Mouse (Mus musculus) myocyte (in vitro differentiated cells): Measurements from ENCODE around the gene Dbt.

ENCODE experiments used
- CEBPB ChIP-seq: IDR thresholded peaks from 2 replicates; pipeline ENCODE4 v1.6.1; 2011; ENCODE audit warnings: mild to moderate bottlenecking, moderate library complexity; ENCODE audit not compliant: poor library complexity, insufficient read depth, severe bottlenecking
- MAX ChIP-seq: IDR thresholded peaks from one replicate; pipeline ENCODE4 v1.6.1; 2011; ENCODE audit warnings: low read depth, mild to moderate bottlenecking, control low read depth
- MYOD1 ChIP-seq, 3 experiments: IDR thresholded peaks; one replicate each; pipeline ENCODE4 v1.6.1; 2011; ENCODE audit warnings: control low read depth in 2 of 3, low read depth in 2 of 3, mild to moderate bottlenecking in 2 of 3, moderate library complexity in 1 of 3; ENCODE audit not compliant: insufficient read length in 2 of 3, control insufficient read depth in 1 of 3
- MYOG ChIP-seq, 3 experiments: IDR thresholded peaks; one replicate each; pipeline ENCODE4 v1.6.1; 2011; ENCODE audit warnings: control low read depth in 2 of 3, low read depth in 2 of 3, mild to moderate bottlenecking in 2 of 3; ENCODE audit not compliant: insufficient read length in 2 of 3, control insufficient read depth in 1 of 3, insufficient read depth in 1 of 3
- POLR2A ChIP-seq: IDR thresholded peaks from one replicate; pipeline ENCODE4 v1.6.1; 2011; ENCODE audit warnings: low read depth, mild to moderate bottlenecking, control low read depth, moderate library complexity; ENCODE audit not compliant: insufficient read length
- TCF3 ChIP-seq: IDR thresholded peaks from one replicate; pipeline ENCODE4 v1.6.1; 2011; ENCODE audit warnings: low read depth, control low read depth; ENCODE audit not compliant: insufficient read length
- USF1 ChIP-seq: IDR thresholded peaks from one replicate; pipeline ENCODE4 v1.6.1; 2011; ENCODE audit warnings: low read depth, mild to moderate bottlenecking, control low read depth, moderate library complexity

GRCm38 (mm10) chr3:116507772-116508351 lies 5.0 kb upstream of the Dbt start, which contains the start of gene Rtca:
- peak; percentile 73 for TF ChIP-seq POLR2A
- TF ChIP-seq MYOD1 (IDR thresholded peaks at IDR 0.05; ENCODE audit: control insufficient read depth in 1 of 3, insufficient read length in 2 of 3, low read depth in 2 of 3), result peak in 2 of 3 experiments; percentile 62 to 66
- no peak for TF ChIP-seq CEBPB
- TF ChIP-seq USF1, result no peak
- no peak for TF ChIP-seq MAX
- TF ChIP-seq TCF3, result no peak
- TF ChIP-seq MYOG (IDR thresholded peaks at IDR 0.05; ENCODE audit: control insufficient read depth in 1 of 3, insufficient read depth in 1 of 3, insufficient read length in 2 of 3, low read depth in 2 of 3), result peak in 2 of 3 experiments; percentile 70 to 88
